Mouse (Mus musculus) heart, postnatal 0 days (tissue): ENCODE results near the gene Znrf4.

Source experiments
- CTCF ChIP-seq: IDR thresholded peaks from 2 replicates; pipeline ENCODE4 v1.5.1; 2016; ENCODE audit warnings: antibody characterized with exemption, control low read depth, low read depth
- EP300 ChIP-seq: IDR thresholded peaks from 2 replicates; pipeline ENCODE4 v1.6.1; 2016; ENCODE audit warnings: antibody characterized with exemption, low read depth

DNA sequence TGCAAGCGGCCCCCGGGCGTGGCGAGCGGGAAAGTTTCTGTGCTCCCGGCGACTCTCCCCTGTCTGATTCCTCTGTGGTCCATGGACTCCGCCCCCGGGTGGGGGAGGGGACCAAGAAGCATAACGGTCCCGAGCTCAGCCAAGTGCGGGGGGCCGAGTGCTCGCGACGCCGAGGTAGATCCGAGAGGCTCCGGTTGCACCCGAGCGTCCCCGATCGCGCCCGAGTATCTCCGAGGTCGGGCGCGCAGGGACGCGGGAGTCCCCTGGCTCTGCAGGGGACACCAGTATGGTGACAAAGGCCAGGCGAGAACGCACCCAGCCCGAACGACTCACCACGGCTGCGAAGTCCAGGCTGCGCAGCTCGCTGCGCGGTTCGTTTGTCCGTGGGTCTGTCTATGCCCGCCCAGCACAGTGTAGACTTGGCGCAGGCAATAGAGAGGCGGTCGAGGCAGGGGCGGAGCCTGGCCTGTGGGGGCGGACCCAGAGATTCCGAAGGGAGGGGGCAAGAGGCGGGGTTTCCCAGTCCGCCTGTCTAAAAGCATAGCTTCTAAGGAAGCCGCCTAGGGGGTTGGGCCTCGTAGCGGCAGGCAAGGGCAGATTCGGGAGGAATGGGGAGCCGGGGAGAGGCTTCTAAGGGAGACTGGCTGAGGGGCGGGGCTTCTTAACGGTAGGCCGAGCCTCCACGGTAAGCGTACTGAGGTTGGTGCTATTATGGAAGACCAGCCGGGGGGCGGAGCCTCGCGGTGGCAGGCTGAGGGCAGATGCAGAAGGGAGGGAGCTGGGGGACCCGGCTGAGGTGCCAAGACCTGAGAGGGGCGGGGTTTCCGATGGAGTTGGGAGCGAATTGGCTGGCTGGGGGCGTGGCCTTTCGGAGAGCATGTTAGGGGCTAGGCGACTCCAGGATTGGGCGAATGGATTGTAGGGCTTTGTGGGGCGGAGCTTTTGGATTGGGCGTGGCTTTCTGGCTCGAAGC, 50.2 kb downstream of the Znrf4 start:
- no peak for TF ChIP-seq CTCF
- 0 out of 2 replicates have a peak, but pooled peaks have one; percentile 5 for TF ChIP-seq EP300
